Mouse (Mus musculus) cerebellum, adult 2 months (tissue): ENCODE measurements around the gene Fam72a. TPM values are rescaled to one million over a fixed set of nuclear protein-coding genes. Genes with fewer than 3 reads are reported as not detected.

Experiments used
- DNase-seq, 2 experiments: peaks; one replicate each; pipeline ENCODE4 v3.0.0; 2021
- H3K27ac ChIP-seq: fragments of 200-500 bp; 2 replicates; pipeline ENCODE4 v1.5.1; 2012; ENCODE audit warnings: low read length, control low read depth, inconsistent platforms; ENCODE audit not compliant: insufficient read depth
- H3K27me3 ChIP-seq: fragments of 200-500 bp; 2 replicates; pipeline ENCODE4 v1.6.1; 2012; ENCODE audit warnings: inconsistent platforms, mild to moderate bottlenecking, low read length, moderate library complexity; ENCODE audit not compliant: control insufficient read depth, insufficient read depth
- H3K4me1 ChIP-seq: fragments of 200-500 bp; 2 replicates; pipeline ENCODE4 v1.6.1; 2011; ENCODE audit warnings: low read length; ENCODE audit not compliant: control insufficient read depth, insufficient read depth
- H3K4me3 ChIP-seq: fragments of 200-500 bp; replicated peaks from 2 replicates; pipeline ENCODE3; 2011; ENCODE audit warnings: mild to moderate bottlenecking, low read depth, low read length, control low read depth; ENCODE audit not compliant: insufficient read depth
- CTCF ChIP-seq: fragments of 200-500 bp; IDR thresholded peaks from 2 replicates; pipeline ENCODE4 v1.5.1; 2011; ENCODE audit warnings: low read depth, mild to moderate bottlenecking, control low read depth, low read length, moderate library complexity, borderline replicate concordance; ENCODE audit not compliant: insufficient read depth
- POLR2A ChIP-seq: fragments of 200-500 bp; IDR thresholded peaks from 2 replicates; pipeline ENCODE4 v1.6.1; 2011; ENCODE audit warnings: low read length, control low read depth, borderline replicate concordance; ENCODE audit not compliant: insufficient read depth
- WGBS: fragments of 180-500 bp; shearing (Covaris S2); methylation state at CpG from one replicate; pipeline ENCODE4 v1.1.7; 2018; 5-methylcytosine and 5-hydroxymethylcytosine counted together
- polyA plus RNA-seq: library from polyadenylated mRNA; depleted of rRNA; stranded (reverse); fragments of >200 nt; gene quantifications from 2 replicates; pipeline ENCODE4 v1.2.3, GENCODE M21; 2012; rRNA removed

Gene Fam72a
- polyA plus RNA-seq = 1.9 TPM in 2 replicates

- TF ChIP-seq CTCF (no peak), POLR2A (peak; percentile 98)
- WGBS = under 1% methylated on average over 44 of the region's 44 CpGs
- Histone ChIP-seq H3K4me1 (no peaks in the 10 kb centered on the region; the same call in 1 of the 2 replicates), H3K4me3 (peak within 1 kb of the TSS; percentile 74), H3K27ac (peak within 1 kb of the TSS; percentile 86), H3K27me3 (no peaks in the 10 kb centered on the region)
- DNase-seq = peak; percentile 99 to 100
Measured at GRCm38 (mm10) chr1:131527281-131528080, at the start of gene Fam72a, which contains the start of gene Srgap2. Gene Fam72a, plus strand, starts transcription at chr1:131527903. Gene Srgap2, minus strand, starts transcription at chr1:131527352.

DNA sequence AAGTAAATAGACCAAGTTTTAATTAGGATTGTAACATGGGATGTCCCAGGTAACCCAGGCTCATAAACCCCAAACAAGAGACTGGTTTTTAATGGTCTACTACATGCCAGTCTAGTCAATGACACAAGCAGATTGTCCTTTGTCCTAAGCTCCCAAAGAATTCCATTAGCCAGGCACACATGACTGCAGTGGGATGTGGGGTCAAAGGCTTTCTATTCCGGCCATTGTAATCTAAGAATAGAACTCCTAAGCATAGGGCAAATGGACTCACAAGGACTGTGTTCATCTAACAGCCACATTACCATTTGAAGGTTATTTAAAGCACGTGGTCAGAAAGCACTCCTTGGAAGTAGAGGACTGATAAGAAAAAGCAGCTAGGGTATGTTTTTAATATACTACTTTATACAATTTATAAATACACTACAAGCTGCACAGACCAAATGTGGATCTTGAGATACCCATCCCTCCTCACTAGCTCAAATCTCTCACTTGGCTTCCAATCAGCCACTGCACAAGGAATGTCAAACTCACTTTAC, 48.9 kb upstream of the Fam72a start:
- WGBS = 49% methylated on average over 2 of the region's 2 CpGs
- Histone ChIP-seq H3K27ac (no peak overlapping the region), H3K27me3 (no peaks in the 10 kb centered on the region)

DNA sequence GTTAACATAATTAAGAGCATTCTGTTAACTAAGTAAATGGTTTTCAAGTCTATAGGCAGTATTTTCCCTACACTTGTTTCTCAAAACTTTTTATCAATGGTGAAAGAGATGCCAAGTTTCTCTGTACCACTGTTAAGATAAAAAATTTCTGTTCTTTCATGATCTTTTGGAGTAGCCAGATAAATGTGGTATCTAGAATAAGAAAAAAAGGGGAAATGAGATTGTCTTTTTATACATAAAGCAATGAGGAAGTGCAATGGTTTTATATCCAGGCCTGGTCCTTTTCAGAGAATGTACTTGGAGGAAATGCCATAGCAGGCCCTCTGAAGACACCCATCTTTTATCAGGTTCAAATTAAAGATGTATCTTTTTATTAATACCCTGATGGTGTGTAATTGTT, 46.3 kb upstream of the Fam72a start:
- Histone ChIP-seq H3K27ac (no peak overlapping the region), H3K27me3 (no peaks in the 10 kb centered on the region), H3K4me1 (no peaks in the 10 kb centered on the region; the same call in 1 of the 2 replicates), H3K4me3 (no peak overlapping the region)
- TF ChIP-seq CTCF (no peak), POLR2A (no peak)
- no peak for DNase-seq

More for the DNA sequence above, 48.9 kb upstream of the Fam72a start:
- no peak for DNase-seq
- H3K4me3 ChIP-seq = no peak overlapping the region
- no peaks in the 10 kb centered on the region; the same call in none of the 2 replicates for H3K4me1 ChIP-seq
- TF ChIP-seq POLR2A (no peak), CTCF (no peak)

DNA sequence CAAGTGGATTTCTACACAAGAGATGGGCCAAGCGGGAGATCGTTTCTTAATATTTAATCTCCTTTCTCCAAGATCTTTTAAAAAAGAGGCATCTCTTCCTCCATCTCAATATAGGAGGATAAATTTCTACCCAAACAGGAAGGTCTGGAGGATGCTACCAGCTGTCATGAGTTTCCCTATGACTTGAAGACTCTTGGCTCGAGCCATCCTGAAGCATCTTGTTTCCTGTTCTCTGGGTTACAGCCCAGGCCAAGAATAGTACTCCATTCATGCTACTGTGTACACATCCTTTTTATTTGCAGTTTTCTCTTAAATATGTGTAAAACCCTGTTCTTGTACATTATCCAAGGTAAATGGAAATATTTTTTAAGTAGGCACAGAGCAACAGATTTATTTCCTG, 45.5 kb upstream of the Fam72a start:
- Histone ChIP-seq H3K4me3 (no peak overlapping the region), H3K27ac (peak overlapping the region; percentile 6; the same call in 1 of the 2 replicates), H3K4me1 (no peaks in the 10 kb centered on the region; the same call in 1 of the 2 replicates), H3K27me3 (no peaks in the 10 kb centered on the region)
- WGBS = 39% methylated on average over 3 of the region's 3 CpGs
- DNase-seq = peak in 1 of 2 experiments; percentile 64
- TF ChIP-seq POLR2A (no peak), CTCF (no peak)

- Histone ChIP-seq H3K4me3 (no peak overlapping the region), H3K4me1 (no peaks in the 10 kb centered on the region; the same call in 1 of the 2 replicates), H3K27me3 (no peaks in the 10 kb centered on the region), H3K27ac (no peak overlapping the region)
- no peak for DNase-seq
- WGBS = 64% methylated on average over 5 of the region's 5 CpGs
- TF ChIP-seq POLR2A = no peak
- TF ChIP-seq CTCF = no peak
Measured at GRCm38 (mm10) chr1:131486094-131486850, 41.4 kb upstream of the Fam72a start.

- TF ChIP-seq CTCF = no peak
- Histone ChIP-seq H3K27ac (no peak overlapping the region), H3K4me1 (peaks cover 21% of the 10 kb centered on the region), H3K27me3 (no peaks in the 10 kb centered on the region), H3K4me3 (no peak overlapping the region)
- whole genome bisulfite sequencing = 56% methylated on average over 3 of the region's 3 CpGs
- DNase-seq = no peak
Measured at GRCm38 (mm10) chr1:131489312-131489711, 38.4 kb upstream of the Fam72a start.

DNA sequence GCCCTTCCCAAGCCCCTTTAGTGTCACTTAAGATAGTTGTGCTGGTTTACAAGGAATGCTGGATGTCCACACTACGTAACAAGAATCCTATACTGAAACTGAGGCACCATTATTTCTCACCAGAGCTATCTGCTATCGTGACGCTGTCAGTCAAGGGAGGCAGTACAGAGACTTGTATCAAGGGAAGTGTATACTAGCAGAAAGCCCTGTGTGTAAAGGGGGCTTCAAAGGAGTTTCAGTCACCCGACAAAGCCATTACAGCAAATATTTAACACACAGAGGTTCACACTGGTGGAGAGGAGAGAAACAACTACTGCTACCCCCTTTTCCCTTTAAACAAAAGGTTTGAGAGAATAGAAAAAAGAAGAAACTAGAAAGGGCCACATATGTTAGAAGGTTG, 36.1 kb upstream of the Fam72a start:
- Histone ChIP-seq H3K4me3 (no peak overlapping the region), H3K4me1 (peaks cover 25% of the 10 kb centered on the region), H3K27me3 (no peaks in the 10 kb centered on the region), H3K27ac (no peak overlapping the region)
- WGBS = 71% methylated on average over 4 of the region's 4 CpGs
- TF ChIP-seq POLR2A = no peak
- TF ChIP-seq CTCF = no peak
- DNase-seq = no peak
